Mouse (Mus musculus) limb, embryonic 14.5 days (tissue): ENCODE results near the gene Mia. TPM values are rescaled to one million over a fixed set of nuclear protein-coding genes. Genes with fewer than 3 reads are reported as not detected.

Experiments
- ATAC-seq: fragments of 200-750 bp; cut with Nextera tagmentation; 2 replicates; pipeline ENCODE4 v1.8.0; 2017; ENCODE audit warnings: low read depth, moderate number of reproducible peaks, moderate TSS enrichment; ENCODE audit not compliant: low FRiP score
- DNase-seq: peaks from one replicate; pipeline ENCODE4 v3.0.0-alpha.2; 2015; ENCODE audit warnings: low spot score
- H3K27ac ChIP-seq: fragments of 300-500 bp; sonication (generic); replicated peaks from 2 replicates; pipeline ENCODE4 v1.5.1; 2014; ENCODE audit warnings: low read depth, mild to moderate bottlenecking, low read length, moderate library complexity, mixed read lengths
- H3K27me3 ChIP-seq: fragments of 300-500 bp; sonication (generic); 2 replicates; pipeline ENCODE4 v1.6.1; 2014; ENCODE audit warnings: low read length, mixed read lengths; ENCODE audit not compliant: control insufficient read depth, insufficient read depth
- H3K36me3 ChIP-seq: fragments of 300-500 bp; sonication (generic); 2 replicates; pipeline ENCODE4 v1.6.1; 2014; ENCODE audit warnings: mild to moderate bottlenecking, low read length, moderate library complexity, mixed read lengths; ENCODE audit not compliant: control insufficient read depth, insufficient read depth
- H3K4me1 ChIP-seq: fragments of 300-500 bp; sonication (generic); 2 replicates; pipeline ENCODE4 v1.6.1; 2014; ENCODE audit warnings: antibody characterized with exemption, low read length, mixed read lengths; ENCODE audit not compliant: control insufficient read depth, insufficient read depth
- H3K4me2 ChIP-seq: fragments of 300-500 bp; sonication (generic); replicated peaks from 2 replicates; pipeline ENCODE4 v1.6.1; 2014; ENCODE audit warnings: low read depth, mild to moderate bottlenecking, low read length, moderate library complexity; ENCODE audit not compliant: severe bottlenecking
- H3K4me3 ChIP-seq: fragments of 300-500 bp; sonication (generic); replicated peaks from 2 replicates; pipeline ENCODE4 v1.5.1; 2014; ENCODE audit warnings: low read length
- H3K9ac ChIP-seq: fragments of 300-500 bp; sonication (generic); 2 replicates; pipeline ENCODE4 v1.6.1; 2014; ENCODE audit warnings: mild to moderate bottlenecking, low read depth, low read length, moderate library complexity; ENCODE audit not compliant: severe bottlenecking
- H3K9me3 ChIP-seq: fragments of 300-500 bp; sonication (generic); 2 replicates; pipeline ENCODE4 v1.6.1; 2016; ENCODE audit warnings: low read length; ENCODE audit not compliant: control insufficient read depth
- POLR2A ChIP-seq: fragments of 200-500 bp; IDR thresholded peaks from 2 replicates; pipeline ENCODE4 v1.8.0; 2012; ENCODE audit warnings: inconsistent platforms, mild to moderate bottlenecking, moderate library complexity, borderline replicate concordance; ENCODE audit not compliant: insufficient read depth, insufficient read length; ENCODE audit errors: extremely low read depth
- WGBS: fragments of 180-500 bp; shearing (Covaris S2); extraction: QIAGEN DNeasy Blood & Tissue Kit; methylation state at CpG from one replicate; pipeline ENCODE4 v1.1.7; 2014; 5-methylcytosine and 5-hydroxymethylcytosine counted together
- microRNA counts: library from miRNA; unstranded; fragments of <30 nt; microRNA quantifications from one replicate; lab custom pipeline; 2016
- microRNA-seq: library from miRNA; unstranded; fragments of <30 nt; microRNA quantifications from one replicate; pipeline ENCODE4, GENCODE M21; 2016
- polyA plus RNA-seq, 2 experiments: library from polyadenylated mRNA; depleted of rRNA in 1 of 2; stranded (reverse) in 1 of 2; unstranded in 1 of 2; fragments of >200 nt; fragmentation: Nextera tagmentation in 1 of 2; extraction: Ambion mirVana in 1 of 2; gene quantifications; 2 replicates each; pipeline versions ENCODE4 v1.2.1 to v1.2.3; 2012 to 2014

The Mia gene
- polyA plus RNA-seq, 2 experiments = 156 to 193 TPM

GRCm38 (mm10) chr7:27130521-27131370 lies 50.2 kb downstream of the Mia start:
- Histone ChIP-seq H3K4me2 (no peak overlapping the region), H3K36me3 (no peaks in the 10 kb centered on the region), H3K4me1 (no peaks in the 10 kb centered on the region), H3K4me3 (no peak overlapping the region), H3K27ac (no peak overlapping the region), H3K9ac (no peak overlapping the region), H3K27me3 (no peaks in the 10 kb centered on the region), H3K9me3 (no peaks in the 10 kb centered on the region)
- DNase-seq (no peak), ATAC-seq (no peak)
- WGBS = 85% methylated on average over 22 of the region's 22 CpGs
- no peak for TF ChIP-seq POLR2A

- no peak for TF ChIP-seq POLR2A
- H3K4me1 ChIP-seq = no peaks in the 10 kb centered on the region
Observed at GRCm38 (mm10) chr7:27129811-27130210, 51.1 kb downstream of the Mia start.

More at GRCm38 (mm10) chr7:27129811-27130210, 51.1 kb downstream of the Mia start:
- WGBS = 79% methylated on average over 12 of the region's 12 CpGs
- no peak for DNase-seq
- no peak overlapping the region for H3K27ac ChIP-seq
- H3K9ac ChIP-seq = no peak overlapping the region
- H3K4me2 ChIP-seq = no peak overlapping the region
- no peaks in the 10 kb centered on the region for H3K9me3 ChIP-seq
- no peaks in the 10 kb centered on the region for H3K27me3 ChIP-seq
- H3K4me3 ChIP-seq = no peak overlapping the region
- H3K36me3 ChIP-seq = no peaks in the 10 kb centered on the region
- no peak for ATAC-seq

MicroRNA genes within 50 kb of the gene (microRNA counts, 519-probe panel; counts per million panel counts)
- microRNA mmu-miR-1191 (lab: Ali Mortazavi, UCI) = not detected

Small RNA genes within 50 kb of the gene (microRNA-seq; reads per million reads assigned to microRNA genes)
- 0.69 reads per million for gene Mir1191
- gene Mir3101 = 0.69 reads per million

Other genes starting within 250 kb of the Mia start
- gene Cyp2a22, start 241.8 kb downstream of the Mia start, polyA plus RNA-seq (2012; rRNA removed) = not detected in 2 replicates
- gene Cyp2a22, start 241.8 kb downstream of the Mia start, polyA plus RNA-seq (2014; fragmentation: Nextera tagmentation; extraction: Ambion mirVana) = not detected in 2 replicates
- 0.05 TPM in 1 of 2 replicates, not detected in the other for gene Cyp2a12, start 152.1 kb downstream of the Mia start, polyA plus RNA-seq (2012; rRNA removed)
- gene Cyp2a12, start 152.1 kb downstream of the Mia start, polyA plus RNA-seq (2014; fragmentation: Nextera tagmentation; extraction: Ambion mirVana) = not detected in 2 replicates
- gene Cyp2f2, start 61.2 kb downstream of the Mia start, polyA plus RNA-seq (2012; rRNA removed) = 0.11 and 0.31 TPM in 2 replicates
- gene Cyp2f2, start 61.2 kb downstream of the Mia start, polyA plus RNA-seq (2014; fragmentation: Nextera tagmentation; extraction: Ambion mirVana) = 0.14 TPM in 1 of 2 replicates, not detected in the other
- not detected in 2 replicates for gene Cyp2t4, start 27.4 kb downstream of the Mia start, polyA plus RNA-seq (2012; rRNA removed)
- not detected in 2 replicates for gene Cyp2t4, start 27.4 kb downstream of the Mia start, polyA plus RNA-seq (2014; fragmentation: Nextera tagmentation; extraction: Ambion mirVana)
- 88.3 and 96.4 TPM in 2 replicates for gene Egln2, start 14.4 kb downstream of the Mia start, polyA plus RNA-seq (2012; rRNA removed)
- 41.9 and 49.2 TPM in 2 replicates for gene Egln2, start 14.4 kb downstream of the Mia start, polyA plus RNA-seq (2014; fragmentation: Nextera tagmentation; extraction: Ambion mirVana)
- gene Rab4b, start 2.3 kb downstream of the Mia start, polyA plus RNA-seq (2012; rRNA removed) = 78.3 and 93.5 TPM in 2 replicates
- gene Rab4b, start 2.3 kb downstream of the Mia start, polyA plus RNA-seq (2014; fragmentation: Nextera tagmentation; extraction: Ambion mirVana) = 61.5 and 70.9 TPM in 2 replicates
- gene Gm21983, start 71 bp downstream of the Mia start, polyA plus RNA-seq (2012; rRNA removed) = 5.2 and 9.0 TPM in 2 replicates
- gene Gm21983, start 71 bp downstream of the Mia start, polyA plus RNA-seq (2014; fragmentation: Nextera tagmentation; extraction: Ambion mirVana) = 0.58 and 0.62 TPM in 2 replicates
- gene BC024978, start 14.6 kb upstream of the Mia start, polyA plus RNA-seq (2012; rRNA removed) = 12.9 and 14.7 TPM in 2 replicates
- gene BC024978, start 14.6 kb upstream of the Mia start, polyA plus RNA-seq (2014; fragmentation: Nextera tagmentation; extraction: Ambion mirVana) = 3.6 TPM in 2 replicates
- gene Snrpa, start 15.1 kb upstream of the Mia start, polyA plus RNA-seq (2012; rRNA removed) = 385 and 386 TPM in 2 replicates
- gene Snrpa, start 15.1 kb upstream of the Mia start, polyA plus RNA-seq (2014; fragmentation: Nextera tagmentation; extraction: Ambion mirVana) = 250 and 267 TPM in 2 replicates
- 13.0 and 15.5 TPM in 2 replicates for gene Itpkc, start 47.5 kb upstream of the Mia start, polyA plus RNA-seq (2012; rRNA removed)
- 9.6 and 11.5 TPM in 2 replicates for gene Itpkc, start 47.5 kb upstream of the Mia start, polyA plus RNA-seq (2014; fragmentation: Nextera tagmentation; extraction: Ambion mirVana)
- gene Coq8b, start 51.9 kb upstream of the Mia start, polyA plus RNA-seq (2012; rRNA removed) = 43.4 and 58.3 TPM in 2 replicates
- 15.5 and 16.5 TPM in 2 replicates for gene Coq8b, start 51.9 kb upstream of the Mia start, polyA plus RNA-seq (2014; fragmentation: Nextera tagmentation; extraction: Ambion mirVana)
- gene Numbl, start 77.3 kb upstream of the Mia start, polyA plus RNA-seq (2012; rRNA removed) = 83.6 and 119 TPM in 2 replicates
- gene Numbl, start 77.3 kb upstream of the Mia start, polyA plus RNA-seq (2014; fragmentation: Nextera tagmentation; extraction: Ambion mirVana) = 25.2 and 26.6 TPM in 2 replicates
- 86.0 and 107 TPM in 2 replicates for gene Ltbp4, start 156.5 kb upstream of the Mia start, polyA plus RNA-seq (2012; rRNA removed)
- gene Ltbp4, start 156.5 kb upstream of the Mia start, polyA plus RNA-seq (2014; fragmentation: Nextera tagmentation; extraction: Ambion mirVana) = 54.3 and 57.1 TPM in 2 replicates
- gene Shkbp1, start 174.9 kb upstream of the Mia start, polyA plus RNA-seq (2012; rRNA removed) = 58.7 and 80.6 TPM in 2 replicates
- gene Shkbp1, start 174.9 kb upstream of the Mia start, polyA plus RNA-seq (2014; fragmentation: Nextera tagmentation; extraction: Ambion mirVana) = 30.5 and 35.5 TPM in 2 replicates
- gene Gm20479, start 176.3 kb upstream of the Mia start, polyA plus RNA-seq (2012; rRNA removed) = 0.32 TPM in 1 of 2 replicates, not detected in the other
- gene Gm20479, start 176.3 kb upstream of the Mia start, polyA plus RNA-seq (2014; fragmentation: Nextera tagmentation; extraction: Ambion mirVana) = not detected in 2 replicates